Mouse (Mus musculus) embryonic fibroblast, embryonic 13.5 days (primary cell): ENCODE results near the gene Pde4d. TPM values are rescaled to one million over a fixed set of nuclear protein-coding genes. Genes with fewer than 3 reads are reported as not detected.

ENCODE experiments used
- H3K27ac ChIP-seq: 2 replicates; pipeline ENCODE4 v1.5.1; 2012; ENCODE audit warnings: low read length, control low read depth, inconsistent platforms; ENCODE audit not compliant: insufficient read depth
- H3K4me1 ChIP-seq: 2 replicates; pipeline ENCODE4 v1.6.1; 2011; ENCODE audit warnings: low read length; ENCODE audit not compliant: control insufficient read depth, insufficient read depth
- H3K4me3 ChIP-seq: 2 replicates; pipeline ENCODE4 v1.5.1; 2011; ENCODE audit warnings: mild to moderate bottlenecking, control low read depth, low read length; ENCODE audit not compliant: insufficient read depth
- CTCF ChIP-seq: IDR thresholded peaks from 2 replicates; pipeline ENCODE4 v1.5.1; 2011; ENCODE audit warnings: mild to moderate bottlenecking, control low read depth, low read length, moderate library complexity, borderline replicate concordance; ENCODE audit not compliant: insufficient read depth
- POLR2A ChIP-seq: IDR thresholded peaks from 2 replicates; pipeline ENCODE4 v1.6.1; 2011; ENCODE audit warnings: low read depth, mild to moderate bottlenecking, control low read depth, low read length, moderate library complexity
- polyA plus RNA-seq: library from polyadenylated mRNA; stranded (reverse); fragments of >200 nt; gene quantifications from 2 replicates; pipeline ENCODE4 v1.2.4, GENCODE M21; 2011; ENCODE audit warnings: low read depth; ENCODE audit not compliant: missing spikeins, insufficient read length

The Pde4d gene
- polyA plus RNA-seq, 1 experiment: 26.9 TPM

DNA sequence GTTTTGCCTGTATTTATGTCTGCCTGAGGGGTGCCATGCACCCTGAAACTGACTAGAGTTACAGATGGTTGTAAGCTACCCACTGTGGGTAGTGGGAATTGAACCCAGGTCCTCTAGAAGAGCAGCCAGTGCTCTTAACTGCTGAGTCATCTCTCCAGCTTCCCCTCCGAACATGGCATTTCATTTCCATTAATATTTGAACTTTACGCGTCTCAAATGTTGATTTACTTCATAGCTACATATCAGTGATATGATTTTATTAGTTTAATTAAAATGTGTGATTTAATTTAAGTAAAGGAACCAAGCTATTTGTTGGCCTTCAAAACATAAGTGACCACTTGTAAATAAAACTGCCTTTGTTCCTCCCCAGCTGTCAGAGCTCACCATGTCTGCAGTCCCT lies 1239.4 kb downstream of the Pde4d start:
- TF ChIP-seq CTCF: no peak
- no peak for TF ChIP-seq POLR2A
- Histone ChIP-seq H3K4me3 (peak overlapping the region; percentile 23), H3K27ac (no peak overlapping the region), H3K4me1 (peaks cover 10% of the 10 kb centered on the region)

- H3K4me1 ChIP-seq: peaks cover 18% of the 10 kb centered on the region
- no peak overlapping the region for H3K27ac ChIP-seq
- TF ChIP-seq POLR2A: no peak
- no peak for TF ChIP-seq CTCF
- H3K4me3 ChIP-seq: no peak overlapping the region
Observed at GRCm38 (mm10) chr13:109690558-109690957, 1240.8 kb downstream of the Pde4d start.

DNA sequence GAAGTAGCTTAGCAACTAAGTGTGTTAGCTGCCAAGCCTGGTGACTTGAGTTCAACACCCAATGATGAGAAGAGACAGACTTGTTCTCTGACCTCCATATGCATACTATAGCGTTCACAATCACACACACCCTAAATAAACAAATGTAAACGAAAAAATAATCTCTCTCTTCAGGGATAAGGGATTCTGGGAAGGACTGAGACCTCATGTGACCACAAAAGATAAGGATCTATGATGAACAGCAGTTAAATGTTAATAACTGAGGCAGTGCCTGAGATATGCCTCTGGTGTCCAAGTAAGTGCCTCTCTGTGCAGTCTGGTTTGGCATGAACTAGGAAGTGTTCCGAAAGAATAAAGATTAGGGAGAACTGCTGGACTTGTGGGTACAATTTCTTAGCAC lies 1243.1 kb downstream of the Pde4d start:
- peaks cover 18% of the 10 kb centered on the region for H3K4me1 ChIP-seq
- TF ChIP-seq POLR2A (no peak), CTCF (no peak)
- peak overlapping the region; percentile 96 for H3K27ac ChIP-seq
- H3K4me3 ChIP-seq: no peak overlapping the region

DNA sequence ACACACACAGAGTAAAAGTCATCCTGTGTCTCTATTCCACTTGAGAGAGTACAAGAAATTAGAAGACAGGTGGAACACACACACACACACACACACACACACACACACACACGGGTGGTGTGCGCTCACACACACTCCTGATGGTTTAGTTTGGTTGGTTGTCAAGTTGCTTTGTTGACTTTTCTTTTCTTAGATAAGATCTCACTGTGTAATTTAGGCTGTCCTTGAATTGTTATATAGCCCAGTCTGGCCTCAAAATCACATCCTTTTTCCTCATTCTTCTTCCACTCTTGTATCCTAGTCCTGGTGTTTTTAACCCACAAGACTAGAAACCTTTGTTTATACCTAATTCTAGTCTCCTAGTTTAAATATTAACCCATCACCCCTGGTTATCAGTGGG lies 1244.0 kb downstream of the Pde4d start:
- Histone ChIP-seq H3K4me3 (no peak overlapping the region), H3K4me1 (peaks cover 18% of the 10 kb centered on the region), H3K27ac (peak overlapping the region; percentile 96)
- TF ChIP-seq POLR2A: no peak
- TF ChIP-seq CTCF: no peak

DNA sequence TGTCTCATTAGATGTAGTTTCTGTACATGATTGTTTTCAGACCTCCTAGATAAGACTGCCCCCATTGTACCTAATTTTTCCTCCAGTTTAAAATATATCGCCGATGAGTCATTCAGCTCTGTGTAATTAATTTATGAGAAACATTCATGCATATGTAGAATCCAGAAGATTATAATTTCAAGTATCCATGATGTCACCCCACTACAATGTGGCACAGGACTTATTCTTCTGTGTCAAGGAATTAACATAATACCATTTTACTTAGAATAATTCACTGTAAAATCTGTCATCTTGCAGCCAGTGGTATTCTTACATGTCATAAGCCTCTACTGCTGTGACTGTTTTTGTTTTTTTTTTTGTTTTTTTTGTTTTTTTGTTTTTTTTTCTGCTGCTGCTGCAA lies 1244.5 kb downstream of the Pde4d start:
- TF ChIP-seq CTCF (no peak), POLR2A (no peak)
- Histone ChIP-seq H3K27ac (peak overlapping the region; percentile 96), H3K4me3 (no peak overlapping the region), H3K4me1 (peaks cover 18% of the 10 kb centered on the region)

DNA sequence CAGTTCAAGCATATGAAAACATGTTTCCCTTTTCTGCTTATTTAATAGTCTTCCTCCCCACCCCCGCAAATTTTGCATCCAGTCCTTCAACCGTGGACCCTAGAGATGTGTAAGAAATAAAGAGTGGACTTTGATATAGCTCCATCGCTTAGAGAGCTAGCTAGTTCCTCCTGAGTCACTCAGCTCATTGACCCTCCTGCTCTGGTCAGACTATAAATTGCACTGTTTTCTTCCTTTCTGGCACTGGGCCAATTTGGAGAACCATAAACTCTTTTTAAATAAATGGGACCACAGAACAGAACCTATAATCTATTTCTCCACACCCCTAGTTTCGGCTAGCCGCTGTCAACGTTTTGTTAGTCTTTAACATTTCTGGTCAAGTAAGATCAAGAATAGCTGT lies 1245.3 kb downstream of the Pde4d start:
- Histone ChIP-seq H3K4me3 (no peak overlapping the region), H3K4me1 (peaks cover 18% of the 10 kb centered on the region), H3K27ac (peak overlapping the region; percentile 88)
- no peak for TF ChIP-seq POLR2A
- no peak for TF ChIP-seq CTCF

DNA sequence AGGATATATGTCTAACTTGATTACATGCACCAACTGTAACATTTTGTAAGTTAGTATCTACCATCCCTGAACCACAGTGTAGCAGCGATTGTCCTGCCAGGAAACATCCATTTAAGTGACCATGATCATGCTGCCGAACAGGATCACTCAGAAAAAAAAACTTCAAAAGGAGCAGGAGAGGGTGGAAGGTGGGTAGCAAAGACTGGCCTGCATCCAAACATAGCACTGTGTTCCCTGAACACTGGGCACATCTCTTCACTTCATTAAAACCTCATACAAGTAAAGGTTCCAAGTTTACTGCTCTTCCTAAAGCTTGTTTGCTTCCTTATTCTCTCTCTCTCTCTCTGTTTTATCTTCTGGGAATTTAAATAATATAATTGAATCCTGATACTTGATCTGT lies 1256.4 kb downstream of the Pde4d start:
- no peak for TF ChIP-seq CTCF
- H3K27ac ChIP-seq: peak overlapping the region; percentile 67
- peaks cover 16% of the 10 kb centered on the region for H3K4me1 ChIP-seq
- H3K4me3 ChIP-seq: no peak overlapping the region

- H3K27ac ChIP-seq: no peak overlapping the region
- no peak for TF ChIP-seq CTCF
- TF ChIP-seq POLR2A: no peak
- peaks cover 16% of the 10 kb centered on the region for H3K4me1 ChIP-seq
- no peak overlapping the region for H3K4me3 ChIP-seq
Observed at GRCm38 (mm10) chr13:109706579-109706978, 1256.8 kb downstream of the Pde4d start.

DNA sequence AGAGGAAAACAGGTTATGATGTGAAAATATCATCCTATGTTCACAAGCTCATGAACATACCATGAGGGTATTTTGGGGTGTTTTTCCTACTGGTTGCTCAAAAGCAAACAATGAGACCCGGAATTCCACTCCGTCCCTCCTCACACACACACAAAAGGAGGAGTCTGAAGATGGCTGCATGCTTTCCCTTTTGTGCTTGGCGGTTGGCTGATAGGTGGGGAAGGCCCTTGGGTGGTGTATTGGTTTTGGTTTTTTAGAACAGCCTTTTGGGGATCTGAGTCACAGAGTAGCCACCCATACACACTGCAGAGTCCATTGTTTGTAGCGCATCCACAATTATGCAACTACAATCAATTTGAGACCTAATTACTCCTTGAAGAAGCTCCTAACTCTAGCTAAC lies 1257.4 kb downstream of the Pde4d start:
- Histone ChIP-seq H3K27ac (no peak overlapping the region), H3K4me3 (no peak overlapping the region), H3K4me1 (peaks cover 17% of the 10 kb centered on the region)
- TF ChIP-seq POLR2A: no peak
- no peak for TF ChIP-seq CTCF

GRCm38 (mm10) chr13:109708326-109708725 lies 1258.6 kb downstream of the Pde4d start:
- Histone ChIP-seq H3K4me3 (no peak overlapping the region), H3K27ac (peak overlapping the region; percentile 66), H3K4me1 (peaks cover 18% of the 10 kb centered on the region)
- TF ChIP-seq POLR2A: no peak
- TF ChIP-seq CTCF: no peak

DNA sequence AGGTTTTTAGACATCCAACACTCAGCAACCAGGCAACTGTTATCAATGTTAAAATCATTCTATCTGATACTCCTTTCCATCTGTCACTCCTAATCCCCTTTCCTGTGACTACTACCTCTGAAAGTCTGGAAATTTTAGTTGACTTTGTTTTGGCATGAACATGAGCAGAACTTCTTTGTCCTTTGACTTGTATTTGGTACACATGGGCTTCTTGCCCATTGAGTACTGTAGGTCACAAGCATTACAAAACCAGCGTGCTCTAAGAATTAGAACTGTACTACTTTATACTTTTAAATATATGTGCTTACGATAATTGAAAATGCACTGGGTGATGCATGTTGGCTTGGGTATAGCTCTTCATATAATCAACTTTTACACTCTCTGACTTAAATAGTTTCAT lies 1264.8 kb downstream of the Pde4d start:
- TF ChIP-seq CTCF (no peak), POLR2A (no peak)
- Histone ChIP-seq H3K27ac (peak overlapping the region; percentile 98), H3K4me3 (no peak overlapping the region), H3K4me1 (peaks cover 21% of the 10 kb centered on the region)
